Mouse (Mus musculus) stomach, postnatal 0 days (tissue): ENCODE results near the gene Smap2. TPM values are rescaled to one million over a fixed set of nuclear protein-coding genes. Genes with fewer than 3 reads are reported as not detected.

Source experiments
- ATAC-seq: fragments of 200-750 bp; cut with Nextera tagmentation; 2 replicates; pipeline ENCODE4 v1.8.0; 2017; ENCODE audit not compliant: low FRiP score, low TSS enrichment
- DNase-seq: peaks from one replicate; pipeline ENCODE4 v3.0.0-alpha.2; 2016; ENCODE audit warnings: low spot score
- H3K27ac ChIP-seq: fragments of 300-500 bp; sonication (generic); replicated peaks from 2 replicates; pipeline ENCODE4 v1.5.1; 2014; ENCODE audit warnings: mild to moderate bottlenecking, control low read depth
- H3K27me3 ChIP-seq: fragments of 300-500 bp; sonication (generic); 2 replicates; pipeline ENCODE4 v1.6.1; 2014; ENCODE audit warnings: low read length; ENCODE audit not compliant: control insufficient read depth, insufficient read depth
- H3K36me3 ChIP-seq: fragments of 300-500 bp; sonication (generic); 2 replicates; pipeline ENCODE4 v1.6.1; 2014; ENCODE audit warnings: low read length, mixed read lengths; ENCODE audit not compliant: control insufficient read depth, insufficient read depth
- H3K4me1 ChIP-seq: fragments of 300-500 bp; sonication (generic); replicated peaks from 2 replicates; pipeline ENCODE4 v1.6.1; 2014; ENCODE audit warnings: antibody characterized with exemption; ENCODE audit not compliant: control insufficient read depth, insufficient read depth
- H3K4me2 ChIP-seq: fragments of 300-500 bp; sonication (generic); replicated peaks from 2 replicates; pipeline ENCODE4 v1.6.1; 2014; ENCODE audit warnings: low read depth, mild to moderate bottlenecking, control low read depth, moderate library complexity
- H3K4me3 ChIP-seq: fragments of 300-500 bp; sonication (generic); 2 replicates; pipeline ENCODE4 v1.5.1; 2014; ENCODE audit warnings: low read depth, low read length, control low read depth
- H3K9ac ChIP-seq: fragments of 300-500 bp; sonication (generic); 2 replicates; pipeline ENCODE4 v1.6.1; 2014; ENCODE audit warnings: mild to moderate bottlenecking, low read length, control low read depth, mixed read lengths
- H3K9me3 ChIP-seq: fragments of 300-500 bp; sonication (generic); 2 replicates; pipeline ENCODE4 v1.6.1; 2016; ENCODE audit warnings: low read length; ENCODE audit not compliant: control insufficient read depth
- CTCF ChIP-seq: IDR thresholded peaks from 2 replicates; pipeline ENCODE4 v1.5.1; 2016; ENCODE audit warnings: antibody characterized with exemption, low read depth, mild to moderate bottlenecking, moderate library complexity
- EP300 ChIP-seq: optimal IDR thresholded peaks from 2 replicates; pipeline ENCODE3; 2016; ENCODE audit warnings: antibody characterized with exemption
- WGBS: fragments of 180-500 bp; shearing (Covaris S2); extraction: QIAGEN DNeasy Blood & Tissue Kit; methylation state at CpG from one replicate; pipeline ENCODE4 v1.1.7; 2014; 5-methylcytosine and 5-hydroxymethylcytosine counted together
- polyA plus RNA-seq: library from polyadenylated mRNA; unstranded; fragments of >200 nt; fragmentation: Nextera tagmentation; extraction: Ambion mirVana; gene quantifications from 2 replicates; pipeline ENCODE4 v1.2.1, GENCODE M21; 2015

The Smap2 gene
- polyA plus RNA-seq, 1 experiment from 2014 or later, result 16.1 TPM

DNA sequence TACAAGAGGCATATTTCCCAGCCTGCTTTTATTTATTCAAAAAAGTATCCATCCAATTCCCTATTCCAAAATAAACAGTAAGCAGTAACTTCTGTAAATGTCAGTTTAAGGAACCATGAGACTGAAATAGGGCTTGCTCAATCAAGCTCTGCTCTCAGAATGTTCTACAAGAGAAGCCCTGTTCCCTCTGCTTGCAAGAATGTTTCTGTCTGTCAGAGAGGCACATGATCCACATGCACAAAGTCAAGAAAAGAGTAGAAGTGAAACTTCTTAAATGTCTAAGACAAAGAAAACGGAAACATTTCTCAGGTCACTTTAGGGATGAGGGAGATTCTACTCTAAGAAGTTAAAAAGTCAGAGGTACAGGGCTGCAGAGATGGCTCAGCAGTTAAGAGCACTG lies 24.0 kb downstream of the Smap2 start:
- WGBS, result 87% methylated on average over 1 of the region's 1 CpGs
- Histone ChIP-seq H3K4me1 (no peaks in the 10 kb centered on the region), H3K4me2 (no peak overlapping the region), H3K9me3 (no peaks in the 10 kb centered on the region), H3K36me3 (no peaks in the 10 kb centered on the region), H3K4me3 (no peak overlapping the region), H3K27ac (no peak overlapping the region), H3K27me3 (no peaks in the 10 kb centered on the region), H3K9ac (no peak overlapping the region)
- TF ChIP-seq CTCF (no peak), EP300 (no peak)
- DNase-seq (no peak), ATAC-seq (no peak)

DNA sequence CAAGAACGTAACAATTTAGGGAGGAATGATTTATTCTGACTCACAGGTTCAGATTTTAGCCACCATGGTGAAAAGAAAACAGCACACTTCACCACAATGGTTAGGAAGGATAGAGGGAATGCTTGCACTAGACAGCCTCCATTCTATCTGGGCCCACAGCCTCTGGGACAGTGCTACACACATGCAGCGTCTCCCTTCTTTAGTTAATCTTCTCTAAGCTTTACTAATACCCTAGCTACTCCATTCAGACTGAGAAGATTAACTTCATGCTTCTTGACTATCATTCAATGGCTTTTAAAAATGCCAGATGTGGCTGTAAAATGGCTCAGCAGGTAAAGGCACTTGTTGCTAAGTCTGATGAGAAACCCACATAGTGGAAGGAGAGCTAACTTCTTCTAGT lies 24.8 kb downstream of the Smap2 start:
- 63% methylated on average over 2 of the region's 2 CpGs for WGBS
- TF ChIP-seq CTCF (no peak), EP300 (no peak)
- no peak for ATAC-seq

DNA sequence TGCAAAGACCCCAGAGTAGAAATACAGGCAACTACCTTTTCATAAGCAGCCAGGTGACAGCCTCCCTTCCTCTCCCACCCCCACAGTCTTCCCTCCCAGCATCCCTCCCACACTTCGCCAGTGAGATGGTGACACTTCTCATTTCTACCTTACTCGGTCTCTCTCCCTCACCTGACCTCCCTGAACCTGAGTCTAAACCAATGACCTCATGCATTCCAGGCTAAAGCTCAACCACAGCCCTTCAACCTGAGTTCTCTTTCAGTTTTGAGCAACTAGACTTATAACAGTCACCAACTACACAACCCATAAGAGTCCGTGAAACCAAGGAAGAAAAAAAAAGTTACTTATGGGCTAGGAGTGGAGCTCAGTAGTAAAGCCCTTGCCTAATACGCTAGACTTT lies 29.7 kb downstream of the Smap2 start:
- Histone ChIP-seq H3K4me3 (no peak overlapping the region), H3K9ac (no peak overlapping the region), H3K9me3 (no peaks in the 10 kb centered on the region), H3K4me2 (no peak overlapping the region), H3K27me3 (no peaks in the 10 kb centered on the region), H3K4me1 (no peaks in the 10 kb centered on the region), H3K36me3 (peaks cover 2% of the 10 kb centered on the region; the same call in 1 of the 2 replicates), H3K27ac (no peak overlapping the region)
- 70% methylated on average over 4 of the region's 4 CpGs for WGBS
- no peak for TF ChIP-seq CTCF
- TF ChIP-seq EP300, result no peak
- ATAC-seq, result 0 out of 2 replicates have a peak, but pooled peaks have one; percentile 15
- no peak for DNase-seq

More for the DNA sequence above, 24.8 kb downstream of the Smap2 start:
- Histone ChIP-seq H3K9me3 (no peaks in the 10 kb centered on the region), H3K36me3 (no peaks in the 10 kb centered on the region), H3K27ac (no peak overlapping the region), H3K9ac (no peak overlapping the region), H3K4me2 (no peak overlapping the region), H3K27me3 (no peaks in the 10 kb centered on the region), H3K4me3 (no peak overlapping the region), H3K4me1 (no peaks in the 10 kb centered on the region)
- DNase-seq, result no peak

DNA sequence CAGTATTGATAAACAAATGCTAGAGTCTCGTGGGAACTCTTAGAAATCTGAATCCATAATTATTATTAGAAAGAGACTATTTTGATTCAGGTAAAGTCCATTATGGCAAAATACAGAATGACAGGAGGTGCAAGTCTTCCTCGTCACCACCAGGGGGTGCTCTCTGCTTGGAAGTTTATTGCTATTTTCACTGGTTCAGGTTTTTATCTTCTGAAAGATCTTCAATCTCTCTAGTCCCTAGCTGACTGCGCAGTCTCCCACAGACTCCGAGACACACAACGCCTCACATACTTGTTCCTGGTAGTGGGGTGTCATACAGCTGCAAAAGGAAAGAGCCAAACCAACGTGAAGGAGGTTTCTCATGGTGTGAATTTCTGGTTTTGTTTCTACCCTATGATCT lies 30.6 kb downstream of the Smap2 start:
- H3K4me2 ChIP-seq, result no peak overlapping the region
- DNase-seq (peak; percentile 24), ATAC-seq (no peak)
- peaks cover 2% of the 10 kb centered on the region; the same call in 1 of the 2 replicates for H3K36me3 ChIP-seq
- TF ChIP-seq EP300 (no peak), CTCF (peak; percentile 95)
- no peaks in the 10 kb centered on the region for H3K27me3 ChIP-seq
- 14% methylated on average over 6 of the region's 6 CpGs for WGBS
- H3K4me1 ChIP-seq, result no peaks in the 10 kb centered on the region
- no peak overlapping the region for H3K9ac ChIP-seq
- H3K9me3 ChIP-seq, result no peaks in the 10 kb centered on the region
- no peak overlapping the region for H3K27ac ChIP-seq
- no peak overlapping the region for H3K4me3 ChIP-seq

DNA sequence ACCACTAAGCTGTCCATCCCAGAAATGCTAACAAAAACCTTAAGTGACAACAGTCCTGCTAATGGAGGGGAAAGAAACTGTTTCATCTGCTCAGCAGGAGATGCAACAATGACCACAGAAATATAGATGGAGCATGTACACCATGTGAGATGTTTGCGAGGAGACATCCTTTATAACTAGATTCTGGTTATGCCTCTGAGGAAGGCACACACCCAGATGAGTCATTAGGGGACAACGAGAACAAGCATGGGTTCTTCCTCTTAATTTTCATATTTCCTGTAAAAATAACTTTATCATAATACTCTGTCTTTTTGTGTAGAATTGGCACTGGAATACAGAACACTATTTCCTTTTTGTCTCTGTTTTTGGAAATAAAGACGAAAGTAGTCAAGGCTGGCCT lies 38.8 kb downstream of the Smap2 start:
- Histone ChIP-seq H3K27me3 (no peaks in the 10 kb centered on the region), H3K4me1 (no peaks in the 10 kb centered on the region), H3K4me3 (no peak overlapping the region), H3K36me3 (peaks cover 5% of the 10 kb centered on the region; the same call in 1 of the 2 replicates), H3K9ac (no peak overlapping the region), H3K9me3 (no peaks in the 10 kb centered on the region), H3K27ac (no peak overlapping the region), H3K4me2 (no peak overlapping the region)
- TF ChIP-seq CTCF, result no peak
- no peak for TF ChIP-seq EP300
- ATAC-seq (no peak), DNase-seq (no peak)
- WGBS, result 78% methylated on average over 3 of the region's 3 CpGs

DNA sequence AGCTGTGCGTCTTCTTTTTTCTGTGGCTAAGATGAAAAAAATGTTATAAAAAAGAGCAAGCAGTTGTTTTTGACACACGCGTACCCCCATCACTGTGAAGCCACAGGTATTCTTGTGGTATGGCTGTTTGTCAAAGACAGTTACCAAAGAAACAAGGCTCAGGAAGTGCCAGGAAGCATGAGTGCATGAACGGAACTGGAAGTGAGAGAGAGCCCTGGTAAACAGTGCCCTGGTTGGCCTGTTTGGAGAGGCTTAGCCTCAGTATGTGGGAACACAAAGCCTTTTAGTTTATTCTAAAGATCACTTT lies 41.7 kb downstream of the Smap2 start:
- Histone ChIP-seq H3K9me3 (no peaks in the 10 kb centered on the region), H3K36me3 (peaks cover 8% of the 10 kb centered on the region; the same call in 1 of the 2 replicates), H3K9ac (no peak overlapping the region), H3K4me3 (no peak overlapping the region), H3K27me3 (no peaks in the 10 kb centered on the region), H3K4me2 (no peak overlapping the region), H3K27ac (no peak overlapping the region), H3K4me1 (no peaks in the 10 kb centered on the region)
- ATAC-seq (no peak), DNase-seq (no peak)
- 79% methylated on average over 4 of the region's 4 CpGs for WGBS
- TF ChIP-seq EP300 (no peak), CTCF (no peak)
